Mouse (Mus musculus) hindbrain, postnatal 0 days (tissue): ENCODE measurements at regions not wholly inside any gene's neighbourhood (a gene's known extent, or its start where the extent isn't known, plus 50 kb on each side); places are given as distances from the start of the nearest gene placed in this dataset.
A peak's percentile ranks its signal among the peaks of the same experiment; 100 is the strongest.

Experiments
- ATAC-seq: fragments of 200-750 bp; cut with Nextera tagmentation; 2 replicates; pipeline ENCODE4 v1.8.0; 2017; ENCODE audit warnings: mild to moderate bottlenecking, moderate TSS enrichment, moderate library complexity
- DNase-seq: peaks from one replicate; pipeline ENCODE4 v3.0.0-alpha.2; 2015; ENCODE audit warnings: low spot score
- H3K27ac ChIP-seq: fragments of 300-500 bp; sonication (generic); 2 replicates; pipeline ENCODE4 v1.5.1; 2014; ENCODE audit warnings: mild to moderate bottlenecking
- H3K27me3 ChIP-seq: fragments of 300-500 bp; sonication (generic); 2 replicates; pipeline ENCODE4 v1.6.1; 2014; ENCODE audit warnings: low read length, mixed read lengths; ENCODE audit not compliant: insufficient read depth
- H3K36me3 ChIP-seq: fragments of 300-500 bp; sonication (generic); 2 replicates; pipeline ENCODE4 v1.6.1; 2014; ENCODE audit warnings: low read length, mixed read lengths; ENCODE audit not compliant: insufficient read depth
- H3K4me1 ChIP-seq: fragments of 300-500 bp; sonication (generic); 2 replicates; pipeline ENCODE4 v1.6.1; 2014; ENCODE audit warnings: antibody characterized with exemption, low read length, mixed read lengths; ENCODE audit not compliant: insufficient read depth
- H3K4me2 ChIP-seq: fragments of 300-500 bp; sonication (generic); 2 replicates; pipeline ENCODE4 v1.6.1; 2014; ENCODE audit warnings: low read depth, mild to moderate bottlenecking, low read length, moderate library complexity, mixed read lengths
- H3K4me3 ChIP-seq: fragments of 300-500 bp; sonication (generic); 2 replicates; pipeline ENCODE4 v1.5.1; 2014; ENCODE audit warnings: low read length
- H3K9ac ChIP-seq: fragments of 300-500 bp; sonication (generic); replicated peaks from 2 replicates; pipeline ENCODE4 v1.6.1; 2014; ENCODE audit warnings: mild to moderate bottlenecking, low read length, moderate library complexity, mixed read lengths
- H3K9me3 ChIP-seq: fragments of 300-500 bp; sonication (generic); 2 replicates; pipeline ENCODE4 v1.6.1; 2016; ENCODE audit warnings: low read length, mixed read lengths
- CTCF ChIP-seq: IDR thresholded peaks from 2 replicates; pipeline ENCODE4 v1.5.1; 2016; ENCODE audit warnings: antibody characterized with exemption, control low read depth, low read depth
- whole genome bisulfite sequencing: fragments of 180-500 bp; shearing (Covaris S2); extraction: QIAGEN DNeasy Blood & Tissue Kit; methylation state at CpG from one replicate; pipeline ENCODE4 v1.1.7; 2014; 5-methylcytosine and 5-hydroxymethylcytosine counted together

DNA sequence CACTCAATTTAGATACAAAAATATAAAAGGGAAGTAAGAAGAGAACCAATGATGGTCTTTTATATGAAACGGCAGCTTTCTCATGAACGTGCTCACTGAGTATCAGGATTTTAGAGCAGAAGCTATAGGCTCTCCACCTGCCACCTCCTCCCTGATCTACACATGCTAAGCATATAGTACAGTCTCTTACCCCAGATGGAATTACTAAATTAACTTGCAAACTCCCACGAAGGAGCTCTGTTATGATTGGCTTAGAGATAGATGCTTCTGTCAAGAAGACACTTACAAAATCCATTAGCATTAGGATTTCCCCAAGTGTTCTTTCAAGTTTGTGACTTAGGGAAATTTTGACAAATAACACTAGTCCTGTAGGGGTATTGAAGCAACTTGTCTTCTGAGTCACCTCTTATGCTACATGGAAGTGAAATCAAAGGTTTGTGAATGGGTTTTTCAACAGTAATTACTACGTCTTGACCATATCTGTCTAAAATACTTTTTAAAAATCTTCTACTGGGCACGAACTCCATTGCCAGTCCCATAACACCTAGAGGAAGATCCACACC, 60.6 kb downstream of the Crygs start:
- Histone ChIP-seq H3K9ac (no peak overlapping the region), H3K4me1 (no peaks in the 10 kb centered on the region), H3K4me2 (no peak overlapping the region), H3K9me3 (no peaks in the 10 kb centered on the region), H3K27ac (no peak overlapping the region), H3K27me3 (no peaks in the 10 kb centered on the region), H3K4me3 (no peak overlapping the region), H3K36me3 (no peaks in the 10 kb centered on the region)
- TF ChIP-seq CTCF, result no peak
- ATAC-seq (no peak), DNase-seq (no peak)
- 85% methylated on average over 5 of the region's 5 CpGs for WGBS

DNA sequence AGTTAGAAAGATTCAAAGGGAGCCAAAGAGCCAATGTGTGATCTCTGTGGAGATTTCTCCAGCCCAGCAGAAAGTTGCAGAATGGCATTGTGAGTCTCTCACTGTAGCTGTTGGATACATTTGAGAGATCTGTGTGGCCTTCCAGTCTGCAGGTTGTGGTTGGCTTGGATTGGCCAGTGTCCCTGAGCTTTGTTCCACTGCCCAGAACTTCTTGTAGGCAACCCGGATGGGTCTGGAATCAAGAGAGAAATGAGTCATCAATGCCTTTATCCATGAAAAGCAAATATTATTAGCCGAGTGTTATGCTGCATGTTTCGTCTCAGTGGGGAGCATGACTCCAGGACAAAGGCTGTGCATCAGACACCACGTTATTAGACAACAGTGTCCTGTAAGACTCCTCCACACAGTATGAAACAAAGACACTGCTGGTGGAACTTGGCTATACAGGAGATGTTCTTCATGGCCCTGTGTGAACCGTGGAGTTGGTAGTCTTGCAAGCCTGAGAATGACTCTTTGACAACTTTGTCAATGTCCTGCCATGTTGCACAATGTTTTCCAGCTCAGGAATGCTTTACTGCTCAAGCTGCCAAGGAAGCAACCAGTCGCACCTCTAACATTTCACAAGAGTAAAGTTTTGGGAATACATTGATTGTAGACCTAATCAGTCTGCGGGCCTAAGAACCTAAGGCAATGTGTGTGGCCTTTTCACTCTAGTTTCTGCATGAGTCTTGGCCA, 67.1 kb downstream of the Crygs start:
- no peaks in the 10 kb centered on the region for H3K36me3 ChIP-seq
- H3K9me3 ChIP-seq, result no peaks in the 10 kb centered on the region
- no peak overlapping the region for H3K27ac ChIP-seq
- H3K4me1 ChIP-seq, result no peaks in the 10 kb centered on the region
- no peaks in the 10 kb centered on the region for H3K27me3 ChIP-seq
- ATAC-seq, result no peak
- H3K4me2 ChIP-seq, result no peak overlapping the region
- DNase-seq, result no peak
- TF ChIP-seq CTCF, result no peak
- no peak overlapping the region for H3K9ac ChIP-seq
- no peak overlapping the region for H3K4me3 ChIP-seq
- WGBS, result 72% methylated on average over 7 of the region's 7 CpGs

DNA sequence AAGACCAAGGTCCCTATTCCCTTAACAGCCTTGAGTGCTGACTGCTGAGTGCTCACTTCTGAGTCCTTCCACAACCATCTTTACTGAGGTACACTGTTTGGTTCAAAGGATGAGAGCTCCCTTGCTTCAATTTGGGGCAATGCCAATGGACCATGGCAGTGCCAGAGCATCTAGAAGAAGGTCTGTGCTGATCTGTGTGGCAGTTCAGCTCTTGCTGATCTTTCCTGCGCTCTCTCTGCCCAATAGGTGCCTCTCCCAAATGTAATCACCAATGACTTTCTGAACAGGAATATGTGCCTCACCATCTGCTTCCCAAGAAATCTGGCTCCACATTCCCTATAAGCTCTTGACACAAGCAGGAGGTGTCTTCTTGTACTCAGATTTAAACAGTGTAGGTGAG, 67.9 kb downstream of the Crygs start:
- Histone ChIP-seq H3K9ac (no peak overlapping the region), H3K4me2 (no peak overlapping the region), H3K36me3 (no peaks in the 10 kb centered on the region), H3K4me1 (no peaks in the 10 kb centered on the region), H3K27me3 (no peaks in the 10 kb centered on the region), H3K27ac (no peak overlapping the region), H3K4me3 (no peak overlapping the region), H3K9me3 (no peaks in the 10 kb centered on the region)
- TF ChIP-seq CTCF, result no peak
- 84% methylated on average over 1 of the region's 1 CpGs for WGBS
- no peak for ATAC-seq
- no peak for DNase-seq

DNA sequence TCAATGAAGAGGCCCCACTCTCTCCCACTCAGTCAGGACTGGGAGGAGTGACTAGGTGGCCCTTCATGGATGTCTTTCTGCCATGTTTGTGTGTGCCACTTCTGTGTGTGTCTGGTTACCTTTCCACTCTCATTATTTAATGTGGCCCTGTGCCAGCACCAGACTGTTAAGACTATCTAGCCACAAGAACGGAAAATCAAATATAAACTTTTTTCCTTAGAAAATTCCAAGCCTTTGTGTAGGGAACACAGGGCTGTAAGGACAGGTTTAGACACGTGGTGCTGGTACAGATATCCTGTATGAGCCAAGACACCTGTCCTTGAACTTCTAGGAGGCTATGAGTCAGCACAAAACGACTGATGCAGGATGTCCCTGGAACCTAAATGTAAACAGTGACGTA, 69.9 kb downstream of the Crygs start:
- no peaks in the 10 kb centered on the region for H3K9me3 ChIP-seq
- WGBS, result 80% methylated on average over 4 of the region's 4 CpGs
- H3K27me3 ChIP-seq, result no peaks in the 10 kb centered on the region
- no peak for TF ChIP-seq CTCF
- no peaks in the 10 kb centered on the region for H3K36me3 ChIP-seq
- DNase-seq (no peak), ATAC-seq (no peak)
- no peak overlapping the region for H3K9ac ChIP-seq
- H3K27ac ChIP-seq, result no peak overlapping the region
- H3K4me2 ChIP-seq, result no peak overlapping the region
- no peak overlapping the region for H3K4me3 ChIP-seq
- H3K4me1 ChIP-seq, result no peaks in the 10 kb centered on the region

DNA sequence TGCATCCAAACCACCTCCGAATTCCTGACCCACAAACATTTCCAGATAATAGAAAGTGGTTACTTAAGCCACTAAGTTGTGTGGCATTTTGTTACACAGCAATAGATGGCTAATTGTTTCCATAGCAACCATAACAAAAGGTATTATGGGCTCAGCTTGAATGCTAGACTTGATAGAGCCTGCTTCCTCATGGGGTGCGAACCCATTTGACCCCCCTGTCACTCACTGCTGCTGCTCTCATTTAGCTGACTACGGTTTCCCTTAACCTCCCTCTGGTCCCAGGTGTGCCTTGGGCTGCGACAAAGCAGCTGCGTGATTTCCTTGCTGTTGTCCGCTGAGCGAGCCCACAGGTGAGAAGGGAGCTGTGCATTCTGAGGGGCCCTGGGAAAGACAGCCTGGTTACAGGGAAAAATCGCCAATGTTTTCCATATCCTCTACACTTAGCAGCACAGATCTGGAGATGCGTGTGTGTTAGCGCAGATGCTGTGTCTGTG, 76.8 kb downstream of the Crygs start:
- no peaks in the 10 kb centered on the region for H3K9me3 ChIP-seq
- DNase-seq, result peak; percentile 38
- WGBS, result 27% methylated on average over 10 of the region's 10 CpGs
- no peaks in the 10 kb centered on the region; the same call in 1 of the 2 replicates for H3K4me1 ChIP-seq
- H3K36me3 ChIP-seq, result no peaks in the 10 kb centered on the region
- no peak overlapping the region for H3K4me2 ChIP-seq
- H3K9ac ChIP-seq, result no peak overlapping the region
- TF ChIP-seq CTCF, result no peak
- H3K27me3 ChIP-seq, result no peaks in the 10 kb centered on the region
- no peak overlapping the region for H3K4me3 ChIP-seq
- no peak overlapping the region for H3K27ac ChIP-seq
- ATAC-seq, result peak; percentile 51; the same call in 1 of the 2 replicates

DNA sequence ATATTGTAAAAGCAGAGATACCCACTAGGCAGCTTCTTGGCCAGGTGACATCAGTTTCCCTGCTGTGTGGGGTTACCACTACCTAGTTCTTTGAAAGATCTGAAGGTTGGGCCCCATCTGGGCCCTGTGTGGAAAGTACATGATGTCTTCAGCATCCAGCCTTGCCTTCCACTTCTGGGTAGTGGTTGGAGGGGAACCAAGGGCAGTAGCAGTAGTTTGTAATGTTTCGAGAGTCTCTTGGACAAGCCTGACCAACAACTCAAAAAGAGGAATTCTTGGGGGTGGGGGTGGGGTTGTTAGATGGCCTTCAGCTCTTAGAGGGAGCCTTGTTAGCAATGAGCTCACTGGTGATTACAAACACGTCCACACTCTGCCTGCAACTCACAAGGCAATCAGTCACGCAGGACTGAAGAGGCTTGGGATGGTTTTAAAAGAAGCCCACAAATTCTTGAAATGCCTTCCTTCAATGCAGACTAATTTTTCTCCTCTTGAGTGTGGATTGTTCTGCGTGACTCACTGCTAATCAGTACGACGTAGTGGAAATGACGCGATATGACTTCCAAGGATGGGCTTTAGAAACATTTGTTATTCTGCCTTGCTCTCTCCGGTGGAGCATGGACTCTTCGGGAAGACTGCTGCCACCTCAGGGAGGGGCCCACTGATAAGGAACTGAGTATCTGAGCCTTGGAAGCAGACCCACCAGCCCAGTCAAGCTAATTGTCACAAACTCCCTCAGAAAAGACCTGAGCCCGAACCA, 76.9 kb upstream of the Dgkg start:
- ATAC-seq (peak; percentile 51), DNase-seq (peak; percentile 3)
- WGBS, result 16% methylated on average over 11 of the region's 11 CpGs
- Histone ChIP-seq H3K27me3 (no peaks in the 10 kb centered on the region), H3K4me2 (no peak overlapping the region), H3K36me3 (no peaks in the 10 kb centered on the region), H3K4me3 (no peak overlapping the region), H3K27ac (no peak overlapping the region), H3K4me1 (no peaks in the 10 kb centered on the region; the same call in 1 of the 2 replicates), H3K9ac (no peak overlapping the region), H3K9me3 (no peaks in the 10 kb centered on the region)
- no peak for TF ChIP-seq CTCF
